Mouse (Mus musculus) fibroblast of lung, adult 2 months (primary cell): ENCODE measurements at regions not wholly inside any gene's neighbourhood (a gene's known extent, or its start where the extent isn't known, plus 50 kb on each side); places are given as distances from the start of the nearest gene placed in this dataset.
"Not testable (repeated sequence)": the region's sequence is repeated elsewhere in the genome, so short reads cannot be mapped to it uniquely, and the experiment has no call there.

Experiments
- DNase-seq: peaks from one replicate; pipeline ENCODE4 v3.0.0-alpha.2; 2011; ENCODE audit warnings: low read depth

GRCm38 (mm10) chr13:7007091-7007490 is 358.5 kb upstream of the Pfkp start:
- DNase-seq: no peak

- DNase-seq: not testable (repeated sequence)
Measured at GRCm38 (mm10) chr13:6998508-6999278, 350.1 kb upstream of the Pfkp start.

- no peak for DNase-seq
Measured at GRCm38 (mm10) chr13:6998094-6998493, 349.5 kb upstream of the Pfkp start.

DNA sequence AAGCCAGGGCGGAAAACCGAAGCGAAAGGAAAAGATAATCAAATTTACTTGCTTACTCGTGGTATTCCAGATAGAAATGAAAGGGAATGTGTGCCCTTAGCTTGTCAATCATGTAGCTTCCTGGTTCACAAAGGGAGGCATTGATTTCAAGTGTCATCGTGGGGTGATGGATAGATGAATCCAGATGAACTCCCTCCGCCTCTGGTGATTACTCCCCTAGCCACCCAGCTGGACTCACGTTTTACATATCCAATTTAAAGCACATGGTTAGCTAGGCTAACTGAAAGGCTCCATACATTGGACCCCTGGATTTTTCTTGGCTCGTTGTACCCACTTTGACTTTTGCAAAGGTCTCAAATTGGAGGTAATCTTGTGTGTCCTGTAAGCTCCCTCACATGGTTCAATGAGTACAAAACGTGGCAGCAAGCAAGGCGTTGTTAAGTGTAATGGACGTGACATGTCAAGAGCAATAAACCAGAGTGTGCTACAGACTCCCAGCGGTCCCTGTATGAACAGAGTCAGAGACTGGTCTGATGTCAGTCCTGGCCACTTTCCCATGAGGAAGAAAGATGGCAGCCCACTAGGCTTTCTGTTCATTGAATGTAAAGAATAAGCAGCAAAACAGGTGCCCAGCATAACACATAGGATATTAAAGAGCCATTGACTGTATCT is 343.9 kb upstream of the Pfkp start:
- no peak for DNase-seq

DNA sequence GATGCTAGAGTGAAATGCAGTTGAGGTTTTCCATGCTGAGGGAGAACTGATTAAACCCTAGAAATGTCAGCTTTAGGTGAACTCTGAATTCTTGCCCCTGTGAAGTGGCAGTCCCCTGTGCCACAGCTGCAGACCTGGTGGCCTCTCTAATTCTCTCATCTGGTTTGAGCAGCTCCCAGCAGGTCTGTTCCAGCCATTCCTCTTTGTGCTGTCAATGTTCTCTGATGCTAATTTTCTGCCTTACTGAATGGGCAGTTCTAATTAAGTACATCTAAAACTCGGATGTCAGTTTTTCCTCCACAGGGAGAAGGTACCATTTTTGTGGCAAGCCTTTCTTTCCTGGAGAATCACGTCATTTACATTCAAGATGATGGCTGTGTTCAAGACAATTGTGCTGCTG is 343.1 kb upstream of the Pfkp start:
- no peak for DNase-seq

DNA sequence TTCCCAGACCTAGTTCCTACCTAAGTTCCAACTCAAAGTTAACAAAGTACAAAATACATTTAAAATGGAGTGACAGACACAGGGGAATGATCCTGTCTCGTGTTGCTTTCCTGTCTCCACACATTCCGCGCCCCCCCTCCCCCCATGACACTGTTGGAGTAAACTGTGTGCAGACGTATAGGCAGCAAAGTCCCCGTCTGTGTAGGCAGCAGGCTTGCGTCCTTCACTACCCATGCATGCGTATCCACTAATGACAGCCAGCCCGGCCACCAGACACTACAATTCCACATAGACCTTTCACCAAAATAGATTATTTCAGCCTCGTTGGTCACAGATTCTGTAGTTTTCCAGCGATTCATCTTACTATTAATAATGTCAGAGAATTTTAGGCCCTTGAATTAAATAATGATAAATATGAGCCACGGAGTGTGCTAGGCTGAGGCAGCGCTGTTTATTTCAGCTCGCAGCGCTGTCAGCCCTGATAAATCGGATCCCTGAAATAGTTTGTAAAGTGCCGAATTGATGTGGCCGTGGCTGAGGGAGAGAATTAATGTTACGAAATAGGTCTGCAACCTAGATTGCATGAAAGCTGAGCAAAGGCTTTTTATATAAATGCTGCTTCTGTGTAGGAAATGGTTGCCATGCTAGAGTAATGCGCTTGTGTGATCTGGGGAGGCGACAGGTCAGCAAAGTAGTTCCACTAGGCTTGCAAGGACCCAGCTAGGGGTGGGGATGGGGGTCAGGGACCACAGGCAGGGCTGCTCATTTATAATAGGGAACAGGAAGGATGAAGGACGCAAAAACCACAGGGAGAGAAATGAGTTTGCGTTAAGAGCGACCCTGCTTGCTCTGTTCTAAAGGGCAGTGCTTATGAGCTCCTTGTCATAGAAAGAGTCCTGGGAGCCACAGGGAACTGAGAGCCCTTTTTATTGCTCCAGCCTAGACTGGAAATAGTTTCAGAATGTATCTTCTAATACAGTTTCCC is 336.7 kb upstream of the Pfkp start:
- DNase-seq: no peak

GRCm38 (mm10) chr13:6955713-6956112 is 307.1 kb upstream of the Pfkp start:
- no peak for DNase-seq

DNA sequence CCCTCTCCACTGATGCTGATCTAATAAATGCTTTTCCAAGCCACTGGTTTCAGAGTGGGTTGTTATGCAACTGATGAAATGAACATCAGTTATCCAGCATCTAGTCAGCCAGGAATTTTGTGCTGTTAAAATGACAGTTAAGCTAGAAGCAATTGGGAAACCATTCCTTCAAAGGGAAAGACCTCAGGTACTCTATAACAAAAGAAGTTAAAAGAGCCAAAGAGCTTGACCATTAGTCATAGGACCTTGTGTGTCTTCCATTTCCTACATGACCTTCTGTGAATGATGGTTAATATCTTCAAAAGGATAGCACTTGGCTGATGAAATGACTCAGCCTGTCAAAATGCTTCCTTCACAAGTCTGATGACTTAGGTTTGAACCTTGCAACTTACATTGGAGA is 275.6 kb upstream of the Pfkp start:
- DNase-seq: no peak

GRCm38 (mm10) chr13:6922357-6922721 is 273.8 kb upstream of the Pfkp start:
- DNase-seq: no peak

GRCm38 (mm10) chr13:6921691-6922356 is 273.2 kb upstream of the Pfkp start:
- no peak for DNase-seq

DNA sequence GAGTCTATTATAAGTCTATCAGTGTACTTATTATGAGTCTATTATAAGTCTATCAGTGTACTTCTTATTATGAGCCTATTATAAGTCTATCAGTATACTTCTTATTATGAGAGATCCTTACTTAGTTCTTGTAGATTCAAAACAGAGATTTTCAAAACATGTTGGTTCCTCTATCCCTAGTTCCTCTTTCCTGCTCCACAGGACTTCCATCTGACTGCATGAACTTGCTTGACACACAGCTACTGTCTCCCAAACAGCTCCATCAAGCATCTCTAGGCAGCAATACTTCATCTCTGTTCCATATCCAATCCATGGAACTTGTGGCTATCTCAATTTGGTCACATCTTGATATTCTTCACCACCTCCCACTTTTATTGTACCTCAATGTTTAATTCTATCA is 257.4 kb upstream of the Pfkp start:
- DNase-seq: no peak

DNA sequence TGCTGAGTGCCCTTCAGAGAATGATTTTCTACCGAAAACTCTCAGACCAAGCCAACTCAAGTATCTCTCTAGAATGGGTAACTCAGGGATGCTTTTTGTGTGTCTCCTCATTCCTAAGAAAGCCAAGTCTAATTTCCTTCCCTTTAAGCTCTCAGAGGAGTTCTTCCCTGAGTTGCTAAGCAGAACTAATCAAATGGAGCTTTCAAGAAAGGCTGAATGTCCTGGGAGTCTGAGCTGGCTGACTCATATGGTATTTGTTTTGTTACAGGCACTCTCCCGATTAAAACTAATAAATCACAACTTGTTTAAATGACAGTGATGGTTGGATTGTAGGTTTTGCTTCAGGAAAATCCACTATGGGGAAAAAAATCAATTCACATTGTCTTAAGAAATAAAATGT is 253.1 kb upstream of the Pfkp start:
- DNase-seq: no peak

DNA sequence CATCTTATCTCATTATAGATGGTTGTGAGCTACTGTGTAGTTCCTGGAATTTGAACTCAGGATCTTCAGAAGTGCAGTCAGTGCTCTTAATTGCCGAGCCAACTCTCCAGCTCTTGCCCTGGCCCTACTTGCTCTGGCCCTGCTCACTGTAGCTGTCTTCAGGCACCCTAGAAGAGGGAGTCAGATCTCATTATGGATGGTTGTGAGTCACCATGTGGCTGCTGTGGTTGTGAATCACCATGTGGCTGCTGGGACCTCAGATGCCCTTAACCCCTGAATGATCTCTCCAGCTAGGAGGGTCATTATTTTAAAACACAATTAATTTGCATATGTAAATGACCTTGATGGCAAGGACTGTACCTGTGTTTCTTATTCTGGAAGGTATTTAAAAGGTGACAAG is 249.1 kb upstream of the Pfkp start:
- no peak for DNase-seq

GRCm38 (mm10) chr13:6891458-6892076 is 243.0 kb upstream of the Pfkp start:
- DNase-seq: no peak

- not testable (repeated sequence) for DNase-seq
Measured at GRCm38 (mm10) chr13:6889446-6889845, 240.9 kb upstream of the Pfkp start.

GRCm38 (mm10) chr13:6888381-6888780 is 239.8 kb upstream of the Pfkp start:
- DNase-seq: no peak

DNA sequence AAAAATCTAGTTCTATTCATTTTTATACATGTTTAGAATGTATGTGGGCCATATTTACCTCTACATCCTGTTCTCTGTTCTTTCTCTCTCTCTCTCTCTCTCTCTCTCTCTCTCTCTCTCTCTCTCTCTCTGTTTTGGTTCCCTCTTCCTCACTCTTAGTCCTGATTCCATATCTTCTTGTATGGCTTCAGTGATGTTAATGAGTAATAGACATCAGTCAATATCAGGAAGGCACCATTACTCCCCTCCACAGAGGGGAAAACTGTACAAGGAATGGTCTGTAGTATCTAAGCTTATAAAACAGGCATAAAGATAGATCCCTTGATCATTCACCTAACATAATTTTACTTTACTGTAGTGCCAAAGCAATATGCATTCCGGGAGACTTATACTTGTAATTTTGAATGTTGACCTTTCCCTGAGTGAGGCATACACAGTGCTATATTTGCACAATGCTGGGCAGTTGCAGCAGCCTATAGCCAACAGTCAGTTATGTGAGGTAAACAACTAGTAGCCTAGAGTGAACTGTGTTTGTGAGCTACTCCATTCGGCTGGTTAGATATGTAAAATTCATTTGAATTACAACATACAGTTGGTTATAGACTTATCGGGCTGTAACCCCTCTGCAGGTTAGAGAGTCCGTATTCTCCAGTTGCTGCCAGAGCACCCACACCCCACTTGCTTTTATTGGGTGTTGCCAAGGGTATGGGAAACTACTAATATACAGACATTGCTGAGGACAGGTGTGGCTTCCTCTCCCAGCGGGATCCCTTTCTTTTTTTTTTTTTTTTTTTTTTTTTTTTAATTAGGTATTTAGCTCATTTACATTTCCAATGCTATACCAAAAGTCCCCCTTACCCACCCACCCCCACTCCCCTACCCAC is 228.7 kb upstream of the Pfkp start:
- no peak for DNase-seq

- DNase-seq: no peak
Measured at GRCm38 (mm10) chr13:6862186-6862585, 213.6 kb upstream of the Pfkp start.

DNA sequence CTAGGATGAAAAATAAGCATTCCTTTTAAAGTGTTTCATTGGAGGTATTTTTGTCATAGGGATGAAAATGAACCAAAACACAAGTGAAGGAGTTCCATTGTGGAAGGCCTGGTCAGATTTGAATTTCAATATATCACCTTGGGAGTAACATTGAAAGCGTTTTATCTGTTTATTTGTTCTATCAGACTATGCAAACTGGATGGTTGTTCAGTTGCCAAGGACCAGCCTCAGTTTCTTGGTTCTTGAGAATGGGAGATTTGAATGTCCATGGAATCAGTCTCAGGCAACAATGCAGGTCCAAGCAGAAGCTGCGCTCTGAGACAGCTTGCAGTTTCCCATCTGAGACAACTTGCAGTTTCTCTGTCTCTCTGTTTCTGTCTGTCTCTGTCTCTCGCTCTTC is 211.0 kb upstream of the Pfkp start:
- no peak for DNase-seq
